Mouse (Mus musculus) left cerebral cortex, postnatal 36 days (tissue): Measurements from ENCODE around the gene Raly. TPM values are rescaled to one million over a fixed set of nuclear protein-coding genes. Genes with fewer than 3 reads are reported as not detected.
"Not testable (repeated sequence)": the region's sequence is repeated elsewhere in the genome, so short reads cannot be mapped to it uniquely, and the experiment has no call there.

ENCODE experiments used
- DNase-seq, 2 experiments: peaks; one replicate each; pipeline ENCODE4 v3.0.0; 2021 to 2022; ENCODE audit warnings: low spot score in 2 of 2, mixed read lengths in 1 of 2
- intact Hi-C: fragments of 180-260 bp; cut with DNase I; formaldehyde crosslinking; loops from one replicate; pipeline ENCODE4 v1.15.1; 2025
- total RNA-seq, 2 experiments: library from RNA; stranded (reverse); gene quantifications; 2 replicates each; pipeline ENCODE4 v1.2.3; 2021

Raly gene
- total RNA-seq, 2 experiments from 2014 or later = 99.7 to 112 TPM

- intact Hi-C loops = no loop called here
- DNase-seq = no peak
Observed at GRCm38 (mm10) chr2:154826054-154826538, 35.2 kb downstream of the Raly start.

GRCm38 (mm10) chr2:154827521-154827920 is 36.6 kb downstream of the Raly start:
- DNase-seq = no peak
- intact Hi-C loops = no loop called here

GRCm38 (mm10) chr2:154832471-154832870 is 41.6 kb downstream of the Raly start:
- no peak for DNase-seq
- intact Hi-C loops = no loop called here

- intact Hi-C loops = no loop called here
- DNase-seq = no peak
Observed at GRCm38 (mm10) chr2:154834149-154834865, 43.4 kb downstream of the Raly start.

- intact Hi-C loops = no loop called here
- no peak for DNase-seq
Observed at GRCm38 (mm10) chr2:154836537-154836936, 45.6 kb downstream of the Raly start.

- intact Hi-C loops = no loop called here
- no peak for DNase-seq
Observed at GRCm38 (mm10) chr2:154848086-154848485, 57.2 kb downstream of the Raly start.

GRCm38 (mm10) chr2:154855383-154855782 is 64.5 kb downstream of the Raly start:
- intact Hi-C loops = loop anchor here (2.0 kb wide), 2 partner anchors 143 to 153 kb away; no protein-coding TSS in a partner anchor
- peak in 1 of 2 experiments; percentile 47 for DNase-seq

GRCm38 (mm10) chr2:154863672-154864071 is 72.8 kb downstream of the Raly start:
- intact Hi-C loops = no loop called here
- no peak for DNase-seq

GRCm38 (mm10) chr2:154865696-154866095 is 74.8 kb downstream of the Raly start:
- intact Hi-C loops = no loop called here
- no peak for DNase-seq

GRCm38 (mm10) chr2:154868106-154868505 is 77.2 kb downstream of the Raly start:
- intact Hi-C loops = no loop called here
- no peak for DNase-seq

- DNase-seq = no peak
Observed at GRCm38 (mm10) chr2:154869954-154870641, 79.2 kb downstream of the Raly start.

GRCm38 (mm10) chr2:154876621-154877020 is 85.7 kb downstream of the Raly start:
- intact Hi-C loops = no loop called here
- no peak for DNase-seq

More at GRCm38 (mm10) chr2:154869954-154870641, 79.2 kb downstream of the Raly start:
- intact Hi-C loops = no loop called here

GRCm38 (mm10) chr2:154891585-154891984 is 100.7 kb downstream of the Raly start:
- DNase-seq = no peak
- intact Hi-C loops = loop anchor here (5.0 kb wide), 1 partner anchor 234 kb away; no protein-coding TSS in a partner anchor

GRCm38 (mm10) chr2:154892201-154893044 is 101.5 kb downstream of the Raly start, which contains the start of gene Eif2s2:
Gene Eif2s2, minus strand, starts transcription at chr2:154892935.
- peak; percentile 96 to 97 for DNase-seq
- intact Hi-C loops = loop anchor here (5.0 kb wide), 1 partner anchor 235 kb away; no protein-coding TSS in a partner anchor

GRCm38 (mm10) chr2:154893045-154893385 is 102.1 kb downstream of the Raly start:
- intact Hi-C loops = loop anchor here (5.0 kb wide), 1 partner anchor 236 kb away; no protein-coding TSS in a partner anchor

GRCm38 (mm10) chr2:154893548-154893947 is 102.7 kb downstream of the Raly start:
- intact Hi-C loops = loop anchor here (5.0 kb wide), 1 partner anchor 236 kb away; no protein-coding TSS in a partner anchor
- DNase-seq = no peak

More at GRCm38 (mm10) chr2:154893045-154893385, 102.1 kb downstream of the Raly start:
- DNase-seq = no peak

GRCm38 (mm10) chr2:154899004-154899403 is 108.1 kb downstream of the Raly start:
- intact Hi-C loops, DNase-seq: not testable (repeated sequence)

GRCm38 (mm10) chr2:154899412-154899811 is 108.5 kb downstream of the Raly start:
- DNase-seq, intact Hi-C loops: not testable (repeated sequence)

GRCm38 (mm10) chr2:154902111-154902510 is 111.2 kb downstream of the Raly start:
- DNase-seq = no peak
- intact Hi-C loops = no loop called here

- intact Hi-C loops = no loop called here
- no peak for DNase-seq
Observed at GRCm38 (mm10) chr2:154905796-154906195, 114.9 kb downstream of the Raly start.
